Mouse (Mus musculus) neural tube, embryonic 12.5 days (tissue): ENCODE results near the gene Cd8b1. TPM values are rescaled to one million over a fixed set of nuclear protein-coding genes. Genes with fewer than 3 reads are reported as not detected.
"Not testable (repeated sequence)": the region's sequence is repeated elsewhere in the genome, so short reads cannot be mapped to it uniquely, and the experiment has no call there.

Experiments
- ATAC-seq: fragments of 200-750 bp; cut with Nextera tagmentation; 2 replicates; pipeline ENCODE4 v1.8.0; 2017; ENCODE audit warnings: low read depth, mild to moderate bottlenecking, moderate TSS enrichment, moderate library complexity; ENCODE audit not compliant: low FRiP score
- H3K27ac ChIP-seq: fragments of 300-500 bp; sonication (generic); 2 replicates; pipeline ENCODE4 v1.5.1; 2016
- H3K27me3 ChIP-seq: fragments of 300-500 bp; sonication (generic); replicated peaks from 2 replicates; pipeline ENCODE4 v1.6.1; 2016; ENCODE audit warnings: mild to moderate bottlenecking
- H3K36me3 ChIP-seq: fragments of 300-500 bp; sonication (generic); 2 replicates; pipeline ENCODE4 v1.6.1; 2016; ENCODE audit warnings: mild to moderate bottlenecking
- H3K4me1 ChIP-seq: fragments of 300-500 bp; sonication (generic); 2 replicates; pipeline ENCODE4 v1.6.1; 2016
- H3K4me2 ChIP-seq: fragments of 300-500 bp; sonication (generic); replicated peaks from 2 replicates; pipeline ENCODE4 v1.6.1; 2016; ENCODE audit warnings: mild to moderate bottlenecking
- H3K4me3 ChIP-seq: fragments of 300-500 bp; sonication (generic); 2 replicates; pipeline ENCODE4 v1.5.1; 2016
- H3K9ac ChIP-seq: fragments of 300-500 bp; sonication (generic); 2 replicates; pipeline ENCODE4 v1.6.1; 2016; ENCODE audit warnings: mild to moderate bottlenecking
- H3K9me3 ChIP-seq: fragments of 300-500 bp; sonication (generic); 2 replicates; pipeline ENCODE4 v1.6.1; 2016; ENCODE audit warnings: mild to moderate bottlenecking
- WGBS: fragments of 180-500 bp; shearing (Covaris S2); methylation state at CpG from one replicate; pipeline ENCODE4 v1.1.7; 2016; 5-methylcytosine and 5-hydroxymethylcytosine counted together
- polyA plus RNA-seq: library from polyadenylated mRNA; unstranded; fragments of >200 nt; fragmentation: Nextera tagmentation; extraction: Ambion mirVana; gene quantifications from 2 replicates; pipeline ENCODE4 v1.2.1, GENCODE M21; 2016

Gene Cd8b1
- polyA plus RNA-seq, 1 experiment from 2014 or later, result not detected

DNA sequence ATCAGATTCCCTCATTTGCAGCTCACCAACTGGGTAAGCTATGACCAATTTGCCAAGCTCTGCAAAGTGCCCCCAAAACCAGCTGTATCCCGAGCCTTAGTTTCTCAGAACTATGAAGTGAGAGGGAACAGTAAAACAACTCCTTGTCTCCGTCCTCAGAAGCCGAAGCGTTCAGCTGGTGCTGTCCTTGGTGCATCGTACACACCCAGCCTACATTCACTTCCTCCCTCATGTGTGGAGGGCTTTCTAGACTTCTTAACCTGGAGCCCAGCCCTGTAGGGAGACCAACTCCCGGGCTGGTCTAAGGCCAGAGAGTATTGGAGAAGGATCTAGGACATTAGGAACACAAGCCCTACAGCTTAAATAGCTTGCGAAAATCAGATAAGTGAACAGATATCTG lies 7.9 kb downstream of the Cd8b1 start:
- H3K36me3 ChIP-seq, result no peaks in the 10 kb centered on the region
- H3K4me3 ChIP-seq, result no peak overlapping the region
- ATAC-seq, result no peak
- H3K27ac ChIP-seq, result no peak overlapping the region
- H3K9ac ChIP-seq, result no peak overlapping the region
- 90% methylated on average over 7 of the region's 7 CpGs for WGBS
- H3K4me2 ChIP-seq, result no peak overlapping the region
- no peaks in the 10 kb centered on the region for H3K27me3 ChIP-seq
- no peaks in the 10 kb centered on the region for H3K4me1 ChIP-seq
- H3K9me3 ChIP-seq, result no peaks in the 10 kb centered on the region

- H3K4me1 ChIP-seq, H3K4me2 ChIP-seq, H3K27me3 ChIP-seq, ATAC-seq, H3K27ac ChIP-seq, H3K9ac ChIP-seq, H3K9me3 ChIP-seq, H3K36me3 ChIP-seq, H3K4me3 ChIP-seq: not testable (repeated sequence)
- 77% methylated on average over 2 of the region's 4 CpGs for WGBS
Observed at GRCm38 (mm10) chr6:71331491-71331890, 8.9 kb downstream of the Cd8b1 start.

- no peaks in the 10 kb centered on the region for H3K27me3 ChIP-seq
- no peaks in the 10 kb centered on the region for H3K4me1 ChIP-seq
- no peaks in the 10 kb centered on the region for H3K36me3 ChIP-seq
- no peak overlapping the region for H3K4me2 ChIP-seq
- no peak overlapping the region for H3K4me3 ChIP-seq
- 87% methylated on average over 11 of the region's 11 CpGs for WGBS
- no peaks in the 10 kb centered on the region for H3K9me3 ChIP-seq
- H3K9ac ChIP-seq, result no peak overlapping the region
- no peak for ATAC-seq
- H3K27ac ChIP-seq, result no peak overlapping the region
Observed at GRCm38 (mm10) chr6:71332236-71332965, 9.8 kb downstream of the Cd8b1 start.

GRCm38 (mm10) chr6:71333031-71333430 lies 10.4 kb downstream of the Cd8b1 start:
- Histone ChIP-seq H3K27me3 (no peaks in the 10 kb centered on the region), H3K4me2 (no peak overlapping the region), H3K9ac (no peak overlapping the region), H3K9me3 (no peaks in the 10 kb centered on the region), H3K4me3 (no peak overlapping the region), H3K36me3 (no peaks in the 10 kb centered on the region), H3K4me1 (no peaks in the 10 kb centered on the region), H3K27ac (no peak overlapping the region)
- WGBS, result 77% methylated on average over 3 of the region's 3 CpGs
- no peak for ATAC-seq

- Histone ChIP-seq H3K9ac (no peak overlapping the region), H3K4me2 (no peak overlapping the region), H3K27me3 (no peaks in the 10 kb centered on the region), H3K9me3 (no peaks in the 10 kb centered on the region), H3K4me3 (no peak overlapping the region), H3K27ac (no peak overlapping the region), H3K4me1 (no peaks in the 10 kb centered on the region), H3K36me3 (no peaks in the 10 kb centered on the region)
- no peak for ATAC-seq
- 89% methylated on average over 11 of the region's 11 CpGs for WGBS
Observed at GRCm38 (mm10) chr6:71333578-71334273, 11.1 kb downstream of the Cd8b1 start.

DNA sequence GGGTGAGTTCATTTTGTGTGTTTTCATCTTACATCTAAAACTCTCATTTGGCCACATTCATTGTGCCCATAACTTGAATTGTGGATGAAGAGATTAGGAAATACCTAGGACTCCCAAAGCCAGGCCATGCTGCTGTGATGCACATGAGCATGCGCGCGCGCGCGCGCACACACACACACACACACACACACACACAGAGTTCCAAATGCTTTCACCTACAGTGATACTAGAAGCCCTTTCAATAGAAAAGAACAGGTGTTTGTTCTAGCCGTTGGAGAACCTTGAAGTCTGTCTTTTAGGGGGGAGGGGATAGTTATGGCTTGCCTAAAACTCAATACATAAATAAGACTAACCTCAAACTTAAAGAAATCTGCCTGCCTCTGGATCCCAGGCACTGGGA lies 15.1 kb downstream of the Cd8b1 start:
- Histone ChIP-seq H3K4me1 (no peaks in the 10 kb centered on the region), H3K36me3 (no peaks in the 10 kb centered on the region), H3K27ac (no peak overlapping the region), H3K9me3 (no peaks in the 10 kb centered on the region), H3K27me3 (no peaks in the 10 kb centered on the region), H3K9ac (no peak overlapping the region), H3K4me3 (no peak overlapping the region), H3K4me2 (no peak overlapping the region)
- WGBS, result 94% methylated on average over 8 of the region's 8 CpGs
- no peak for ATAC-seq

DNA sequence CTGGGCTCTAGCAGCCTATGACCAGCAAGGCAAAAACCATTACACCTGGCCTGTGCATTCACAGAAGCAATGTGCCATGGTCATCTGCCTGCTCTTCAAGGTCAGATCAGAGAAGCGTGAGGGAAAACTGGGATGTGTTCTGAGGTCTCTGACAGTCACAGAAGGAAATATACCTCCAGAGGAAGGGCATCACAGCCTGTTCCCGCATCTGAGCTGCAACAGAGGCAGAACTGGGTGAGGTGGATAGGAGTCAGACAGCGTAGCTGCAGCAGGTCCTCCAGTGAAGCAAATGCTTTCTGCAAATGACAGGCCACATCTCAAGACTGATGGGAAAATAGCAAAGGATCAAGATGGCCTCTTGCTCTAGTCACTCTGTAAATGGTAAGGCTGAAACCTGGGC lies 16.4 kb downstream of the Cd8b1 start:
- no peak overlapping the region for H3K27ac ChIP-seq
- H3K27me3 ChIP-seq, result no peaks in the 10 kb centered on the region
- WGBS, result 89% methylated on average over 3 of the region's 3 CpGs
- H3K4me3 ChIP-seq, result no peak overlapping the region
- H3K9me3 ChIP-seq, result no peaks in the 10 kb centered on the region
- ATAC-seq, result no peak
- no peak overlapping the region for H3K9ac ChIP-seq
- H3K4me1 ChIP-seq, result no peaks in the 10 kb centered on the region
- no peak overlapping the region for H3K4me2 ChIP-seq
- H3K36me3 ChIP-seq, result no peaks in the 10 kb centered on the region

GRCm38 (mm10) chr6:71339351-71339750 lies 16.8 kb downstream of the Cd8b1 start:
- Histone ChIP-seq H3K9me3 (no peaks in the 10 kb centered on the region), H3K9ac (no peak overlapping the region), H3K4me1 (no peaks in the 10 kb centered on the region), H3K36me3 (no peaks in the 10 kb centered on the region), H3K4me3 (no peak overlapping the region), H3K4me2 (no peak overlapping the region), H3K27me3 (no peaks in the 10 kb centered on the region), H3K27ac (no peak overlapping the region)
- 85% methylated on average over 4 of the region's 4 CpGs for WGBS
- ATAC-seq, result no peak

DNA sequence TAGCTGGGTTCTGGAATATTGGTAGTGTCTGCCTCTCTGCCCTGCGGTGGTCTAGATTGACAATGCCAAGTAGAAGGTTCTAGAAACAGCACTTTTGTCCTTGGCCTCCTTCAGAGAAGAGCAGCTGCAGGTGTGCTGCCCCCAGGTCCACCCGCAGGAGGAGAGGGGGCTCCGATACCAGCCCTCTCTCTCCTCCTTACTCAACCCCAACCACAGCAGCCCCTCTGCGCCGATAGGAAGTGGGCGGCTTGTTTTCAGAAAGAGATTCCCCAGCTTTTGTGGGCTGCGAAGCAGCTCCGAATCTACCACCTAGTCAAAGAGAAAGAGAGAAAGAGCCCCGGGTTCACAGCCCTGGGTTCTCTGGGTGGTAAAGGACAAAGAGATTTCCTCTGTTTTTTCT lies 18.6 kb downstream of the Cd8b1 start:
- Histone ChIP-seq H3K4me1 (no peaks in the 10 kb centered on the region), H3K4me3 (no peak overlapping the region), H3K27me3 (no peaks in the 10 kb centered on the region), H3K9me3 (no peaks in the 10 kb centered on the region), H3K4me2 (no peak overlapping the region), H3K27ac (no peak overlapping the region), H3K9ac (no peak overlapping the region), H3K36me3 (no peaks in the 10 kb centered on the region)
- 95% methylated on average over 9 of the region's 9 CpGs for WGBS
- no peak for ATAC-seq

- Histone ChIP-seq H3K36me3 (no peaks in the 10 kb centered on the region), H3K4me3 (no peak overlapping the region), H3K27me3 (no peaks in the 10 kb centered on the region), H3K4me1 (no peaks in the 10 kb centered on the region), H3K27ac (no peak overlapping the region), H3K9ac (no peak overlapping the region), H3K4me2 (no peak overlapping the region), H3K9me3 (peaks cover 6% of the 10 kb centered on the region; the same call in 1 of the 2 replicates)
- ATAC-seq, result no peak
- 92% methylated on average over 9 of the region's 9 CpGs for WGBS
Observed at GRCm38 (mm10) chr6:71348006-71348405, 25.4 kb downstream of the Cd8b1 start.

- Histone ChIP-seq H3K4me1 (no peaks in the 10 kb centered on the region), H3K36me3 (no peaks in the 10 kb centered on the region), H3K4me2 (no peak overlapping the region), H3K4me3 (no peak overlapping the region), H3K9me3 (peaks cover 6% of the 10 kb centered on the region; the same call in 1 of the 2 replicates), H3K9ac (no peak overlapping the region), H3K27me3 (no peaks in the 10 kb centered on the region), H3K27ac (no peak overlapping the region)
- ATAC-seq, result no peak
- WGBS, result 90% methylated on average over 3 of the region's 3 CpGs
Observed at GRCm38 (mm10) chr6:71351201-71351600, 28.6 kb downstream of the Cd8b1 start.

GRCm38 (mm10) chr6:71352201-71352600 lies 29.6 kb downstream of the Cd8b1 start:
- H3K27ac ChIP-seq, result no peak overlapping the region
- ATAC-seq, result no peak
- H3K27me3 ChIP-seq, result no peaks in the 10 kb centered on the region
- peaks cover 6% of the 10 kb centered on the region; the same call in 1 of the 2 replicates for H3K9me3 ChIP-seq
- WGBS, result 91% methylated on average over 6 of the region's 6 CpGs
- H3K9ac ChIP-seq, result no peak overlapping the region
- no peaks in the 10 kb centered on the region for H3K36me3 ChIP-seq
- H3K4me1 ChIP-seq, result no peaks in the 10 kb centered on the region
- no peak overlapping the region for H3K4me3 ChIP-seq
- no peak overlapping the region for H3K4me2 ChIP-seq
